Mouse (Mus musculus) limb, embryonic 15.5 days (tissue): ENCODE data around the gene Myadm. TPM values are rescaled to one million over a fixed set of nuclear protein-coding genes. Genes with fewer than 3 reads are reported as not detected.

Experiments used
- ATAC-seq: fragments of 200-750 bp; cut with Nextera tagmentation; 2 replicates; pipeline ENCODE4 v1.8.0; 2017; ENCODE audit warnings: low read depth, moderate TSS enrichment; ENCODE audit not compliant: insufficient number of reproducible peaks, low FRiP score, low TSS enrichment
- H3K27ac ChIP-seq: fragments of 300-500 bp; sonication (generic); 2 replicates; pipeline ENCODE4 v1.5.1; 2015; ENCODE audit warnings: moderate library complexity, mild to moderate bottlenecking, inconsistent platforms
- H3K27me3 ChIP-seq: fragments of 300-500 bp; sonication (generic); 2 replicates; pipeline ENCODE4 v1.6.1; 2015; ENCODE audit warnings: inconsistent platforms
- H3K36me3 ChIP-seq: fragments of 300-500 bp; sonication (generic); 2 replicates; pipeline ENCODE4 v1.6.1; 2015; ENCODE audit warnings: inconsistent platforms
- H3K4me1 ChIP-seq: fragments of 300-500 bp; sonication (generic); 2 replicates; pipeline ENCODE4 v1.6.1; 2015; ENCODE audit warnings: inconsistent platforms
- H3K4me2 ChIP-seq: fragments of 300-500 bp; sonication (generic); 2 replicates; pipeline ENCODE4 v1.6.1; 2015; ENCODE audit warnings: mild to moderate bottlenecking, inconsistent platforms
- H3K4me3 ChIP-seq: fragments of 300-500 bp; sonication (generic); 2 replicates; pipeline ENCODE4 v1.5.1; 2015; ENCODE audit warnings: mild to moderate bottlenecking, inconsistent platforms
- H3K9ac ChIP-seq: fragments of 300-500 bp; sonication (generic); 2 replicates; pipeline ENCODE4 v1.6.1; 2015; ENCODE audit warnings: inconsistent platforms
- H3K9me3 ChIP-seq: fragments of 300-500 bp; sonication (generic); 2 replicates; pipeline ENCODE4 v1.6.1; 2016; ENCODE audit warnings: inconsistent platforms
- WGBS: fragments of 180-500 bp; shearing (Covaris S2); methylation state at CpG from one replicate; pipeline ENCODE4 v1.1.7; 2015; 5-methylcytosine and 5-hydroxymethylcytosine counted together
- polyA plus RNA-seq: library from polyadenylated mRNA; unstranded; fragments of >200 nt; fragmentation: Nextera tagmentation; extraction: Ambion mirVana; gene quantifications from 2 replicates; pipeline ENCODE4 v1.2.1, GENCODE M21; 2015

Myadm gene
- polyA plus RNA-seq, 1 experiment from 2014 or later, result 125 TPM

- Histone ChIP-seq H3K36me3 (peaks cover 64% of the 10 kb centered on the region), H3K9ac (no peak overlapping the region), H3K4me3 (no peak overlapping the region), H3K4me2 (no peak overlapping the region), H3K27me3 (no peaks in the 10 kb centered on the region), H3K27ac (no peak overlapping the region), H3K4me1 (no peaks in the 10 kb centered on the region), H3K9me3 (no peaks in the 10 kb centered on the region)
- 73% methylated on average over 20 of the region's 20 CpGs for WGBS
- no peak for ATAC-seq
Observed at GRCm38 (mm10) chr7:3347366-3348287, 58.7 kb downstream of the Myadm start.

GRCm38 (mm10) chr7:3348326-3348725 is 59.4 kb downstream of the Myadm start:
- no peaks in the 10 kb centered on the region for H3K9me3 ChIP-seq
- H3K4me2 ChIP-seq, result no peak overlapping the region
- no peak overlapping the region for H3K27ac ChIP-seq
- no peak for ATAC-seq
- no peaks in the 10 kb centered on the region for H3K4me1 ChIP-seq
- H3K27me3 ChIP-seq, result no peaks in the 10 kb centered on the region
- no peak overlapping the region for H3K9ac ChIP-seq
- 74% methylated on average over 5 of the region's 5 CpGs for WGBS
- peaks cover 57% of the 10 kb centered on the region for H3K36me3 ChIP-seq
- no peak overlapping the region for H3K4me3 ChIP-seq

- ATAC-seq, result no peak
- H3K27me3 ChIP-seq, result no peaks in the 10 kb centered on the region
- no peak overlapping the region for H3K4me3 ChIP-seq
- no peak overlapping the region for H3K4me2 ChIP-seq
- H3K4me1 ChIP-seq, result no peaks in the 10 kb centered on the region
- H3K36me3 ChIP-seq, result peaks cover 49% of the 10 kb centered on the region
- H3K9me3 ChIP-seq, result no peaks in the 10 kb centered on the region
- H3K27ac ChIP-seq, result no peak overlapping the region
- 85% methylated on average over 9 of the region's 9 CpGs for WGBS
- no peak overlapping the region for H3K9ac ChIP-seq
Observed at GRCm38 (mm10) chr7:3349775-3350174, 60.9 kb downstream of the Myadm start.

Other genes starting within 250 kb of the Myadm start
- gene AU018091, start 119.9 kb upstream of the Myadm start, polyA plus RNA-seq, result 0.11 and 0.20 TPM in 2 replicates
- 0.04 TPM in 1 of 2 replicates, not detected in the other for gene Nlrp12, start 39.3 kb upstream of the Myadm start, polyA plus RNA-seq
- 0.12 and 0.35 TPM in 2 replicates for gene Prkcg, start 99 bp downstream of the Myadm start, polyA plus RNA-seq
- 1.7 and 2.6 TPM in 2 replicates for gene Cacng7, start 43.9 kb downstream of the Myadm start, polyA plus RNA-seq
- gene Cacng8, start 101.6 kb downstream of the Myadm start, polyA plus RNA-seq, result 2.4 and 2.6 TPM in 2 replicates
- gene Cacng6, start 135.1 kb downstream of the Myadm start, polyA plus RNA-seq, result 6.7 and 15.4 TPM in 2 replicates
- 0.77 and 0.95 TPM in 2 replicates for gene Tarm1, start 213.5 kb downstream of the Myadm start, polyA plus RNA-seq